Mouse (Mus musculus) right cerebral cortex, postnatal 4 days (tissue): Measurements from ENCODE around the gene Nectin4.

Experiments used
- DNase-seq: peaks from one replicate; pipeline ENCODE4 v3.0.0-alpha.2; 2022

Nectin4 gene

GRCm38 (mm10) chr1:171412446-171412845 is 42.5 kb downstream of the Nectin4 start:
- no peak for DNase-seq

- DNase-seq, result no peak
Observed at GRCm38 (mm10) chr1:171413608-171414007, 43.7 kb downstream of the Nectin4 start.

- DNase-seq, result no peak
Observed at GRCm38 (mm10) chr1:171418660-171419059, 48.8 kb downstream of the Nectin4 start, which contains the start of gene Tstd1. Gene Tstd1 (plus strand): TSS chr1:171418872.

- no peak for DNase-seq
Observed at GRCm38 (mm10) chr1:171419291-171419882, 49.5 kb downstream of the Nectin4 start.

- no peak for DNase-seq
Observed at GRCm38 (mm10) chr1:171419905-171420304, 50.0 kb downstream of the Nectin4 start.

GRCm38 (mm10) chr1:171422504-171423095 is 52.7 kb downstream of the Nectin4 start:
- DNase-seq, result no peak

- DNase-seq, result no peak
Observed at GRCm38 (mm10) chr1:171424638-171425037, 54.7 kb downstream of the Nectin4 start.

- no peak for DNase-seq
Observed at GRCm38 (mm10) chr1:171425126-171425525, 55.2 kb downstream of the Nectin4 start.

- no peak for DNase-seq
Observed at GRCm38 (mm10) chr1:171432158-171432557, 62.3 kb downstream of the Nectin4 start.

GRCm38 (mm10) chr1:171435288-171435814 is 65.5 kb downstream of the Nectin4 start:
- no peak for DNase-seq

- DNase-seq, result no peak
Observed at GRCm38 (mm10) chr1:171435974-171436373, 66.1 kb downstream of the Nectin4 start.

- DNase-seq, result no peak
Observed at GRCm38 (mm10) chr1:171437264-171438013, 67.5 kb downstream of the Nectin4 start, which contains the start of gene F11r. Gene F11r (plus strand): TSS chr1:171437535.
